Mouse (Mus musculus): ENCODE data around the gene Myh7b. TPM values are rescaled to one million over a fixed set of nuclear protein-coding genes. Genes with fewer than 3 reads are reported as not detected.
A peak's percentile ranks its signal among the peaks of the same experiment; 100 is the strongest.

The Myh7b gene
- polyA plus RNA-seq, 1 experiment from 2014 or later, result 0.75 TPM

- Histone ChIP-seq H3K36me3 (ENCODE audit: control insufficient read depth, insufficient read depth, low read length) (no peaks in the 10 kb centered on the region; the same call in 1 of the 2 replicates), H3K4me1 (replicated peaks; ENCODE audit: control insufficient read depth, insufficient read depth, low read length) (peaks cover 11% of the 10 kb centered on the region; the same call in 1 of the 2 replicates), H3K27ac (ENCODE audit: low read length) (no peak overlapping the region), H3K9me3 (ENCODE audit: control insufficient read depth, low read length) (no peaks in the 10 kb centered on the region), H3K4me3 (ENCODE audit: low read length) (no peak overlapping the region), H3K4me2 (ENCODE audit: low read depth, low read length) (no peak overlapping the region), H3K9ac (ENCODE audit: low read length) (no peak overlapping the region), H3K27me3 (ENCODE audit: control insufficient read depth, insufficient read depth, low read depth, low read length) (peaks cover 57% of the 10 kb centered on the region)
- no peak for ATAC-seq (ENCODE audit: low read depth)
- 84% methylated on average over 9 of the region's 9 CpGs for WGBS
These were observed 17.1 kb downstream of the Myh7b start for GRCm38 (mm10) chr2:155628112-155628511.

GRCm38 (mm10) chr2:155628519-155628918 is 17.5 kb downstream of the Myh7b start:
- ATAC-seq (ENCODE audit: low read depth), result no peak
- H3K4me3 ChIP-seq (ENCODE audit: low read length), result no peak overlapping the region
- WGBS, result 84% methylated on average over 13 of the region's 13 CpGs
- H3K4me1 ChIP-seq (replicated peaks; ENCODE audit: control insufficient read depth, insufficient read depth, low read length), result peaks cover 12% of the 10 kb centered on the region; the same call in 1 of the 2 replicates
- peaks cover 57% of the 10 kb centered on the region for H3K27me3 ChIP-seq (ENCODE audit: control insufficient read depth, insufficient read depth, low read depth, low read length)
- H3K9me3 ChIP-seq (ENCODE audit: control insufficient read depth, low read length), result no peaks in the 10 kb centered on the region
- no peak overlapping the region for H3K4me2 ChIP-seq (ENCODE audit: low read depth, low read length)
- no peaks in the 10 kb centered on the region; the same call in 1 of the 2 replicates for H3K36me3 ChIP-seq (ENCODE audit: control insufficient read depth, insufficient read depth, low read length)
- no peak overlapping the region for H3K27ac ChIP-seq (ENCODE audit: low read length)
- no peak overlapping the region for H3K9ac ChIP-seq (ENCODE audit: low read length)

DNA sequence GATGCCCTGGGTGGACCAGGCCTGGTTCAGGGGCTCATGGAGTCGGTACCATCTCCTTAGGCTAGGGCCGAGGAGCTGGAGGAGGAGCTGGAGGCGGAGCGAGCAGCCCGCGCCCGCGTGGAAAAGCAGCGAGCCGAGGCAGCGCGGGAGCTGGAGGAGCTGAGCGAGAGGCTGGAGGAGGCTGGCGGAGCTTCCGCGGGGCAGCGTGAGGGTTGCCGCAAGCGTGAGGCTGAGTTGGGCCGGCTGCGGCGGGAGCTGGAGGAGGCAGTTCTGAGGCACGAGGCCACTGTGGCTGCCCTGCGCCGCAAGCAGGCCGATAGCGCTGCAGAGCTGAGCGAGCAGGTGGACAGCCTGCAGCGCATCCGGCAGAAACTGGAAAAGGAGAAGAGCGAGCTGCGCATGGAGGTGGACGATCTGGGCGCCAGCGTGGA is 18.2 kb downstream of the Myh7b start:
- Histone ChIP-seq H3K4me1 (replicated peaks; ENCODE audit: control insufficient read depth, insufficient read depth, low read length) (peaks cover 16% of the 10 kb centered on the region; the same call in 1 of the 2 replicates), H3K9ac (ENCODE audit: low read length) (peak overlapping the region; percentile 35; the same call in 1 of the 2 replicates), H3K4me2 (ENCODE audit: low read depth, low read length) (peak overlapping the region; percentile 55), H3K9me3 (ENCODE audit: control insufficient read depth, low read length) (no peaks in the 10 kb centered on the region), H3K4me3 (ENCODE audit: low read length) (peak overlapping the region; percentile 40), H3K27ac (ENCODE audit: low read length) (no peak overlapping the region), H3K27me3 (ENCODE audit: control insufficient read depth, insufficient read depth, low read depth, low read length) (peaks cover 57% of the 10 kb centered on the region), H3K36me3 (ENCODE audit: control insufficient read depth, insufficient read depth, low read length) (peaks cover under 1% of the 10 kb centered on the region)
- WGBS, result 3% methylated on average over 35 of the region's 35 CpGs
- 0 out of 2 replicates have a peak, but pooled peaks have one; percentile 13 for ATAC-seq (ENCODE audit: low read depth)

DNA sequence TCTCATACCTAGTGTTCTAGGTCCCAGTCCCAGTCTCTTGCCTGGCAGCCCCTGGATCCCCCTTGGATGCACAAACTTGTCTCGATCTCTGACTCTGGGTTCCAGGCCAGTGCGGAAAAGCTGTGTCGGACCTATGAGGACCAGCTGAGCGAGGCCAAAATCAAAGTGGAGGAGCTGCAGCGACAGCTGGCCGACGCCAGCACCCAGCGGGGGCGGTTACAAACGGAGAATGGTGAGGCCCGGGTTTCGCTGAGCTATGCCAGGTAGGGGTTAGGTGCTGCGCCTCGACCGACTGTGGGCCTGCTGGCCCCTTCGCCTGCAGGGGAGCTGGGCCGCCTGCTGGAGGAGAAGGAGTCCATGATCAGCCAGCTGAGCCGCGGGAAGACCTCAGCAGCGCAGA is 19.1 kb downstream of the Myh7b start:
- Histone ChIP-seq H3K9ac (ENCODE audit: low read length) (no peak overlapping the region), H3K36me3 (ENCODE audit: control insufficient read depth, insufficient read depth, low read length) (peaks cover 10% of the 10 kb centered on the region), H3K27ac (ENCODE audit: low read length) (no peak overlapping the region), H3K4me1 (replicated peaks; ENCODE audit: control insufficient read depth, insufficient read depth, low read length) (peaks cover 16% of the 10 kb centered on the region; the same call in 1 of the 2 replicates), H3K4me2 (ENCODE audit: low read depth, low read length) (no peak overlapping the region), H3K27me3 (ENCODE audit: control insufficient read depth, insufficient read depth, low read depth, low read length) (peaks cover 57% of the 10 kb centered on the region), H3K9me3 (ENCODE audit: control insufficient read depth, low read length) (no peaks in the 10 kb centered on the region), H3K4me3 (ENCODE audit: low read length) (no peak overlapping the region)
- no peak for ATAC-seq (ENCODE audit: low read depth)
- WGBS, result 53% methylated on average over 20 of the region's 20 CpGs

GRCm38 (mm10) chr2:155630590-155631416 is 19.8 kb downstream of the Myh7b start:
- Histone ChIP-seq H3K4me3 (ENCODE audit: low read length) (no peak overlapping the region), H3K27ac (ENCODE audit: low read length) (no peak overlapping the region), H3K36me3 (ENCODE audit: control insufficient read depth, insufficient read depth, low read length) (peaks cover 15% of the 10 kb centered on the region), H3K4me2 (ENCODE audit: low read depth, low read length) (no peak overlapping the region), H3K4me1 (replicated peaks; ENCODE audit: control insufficient read depth, insufficient read depth, low read length) (peaks cover 16% of the 10 kb centered on the region; the same call in 1 of the 2 replicates), H3K9ac (ENCODE audit: low read length) (no peak overlapping the region), H3K9me3 (ENCODE audit: control insufficient read depth, low read length) (no peaks in the 10 kb centered on the region), H3K27me3 (ENCODE audit: control insufficient read depth, insufficient read depth, low read depth, low read length) (peaks cover 57% of the 10 kb centered on the region)
- 30% methylated on average over 43 of the region's 43 CpGs for WGBS
- ATAC-seq (ENCODE audit: low read depth), result no peak

DNA sequence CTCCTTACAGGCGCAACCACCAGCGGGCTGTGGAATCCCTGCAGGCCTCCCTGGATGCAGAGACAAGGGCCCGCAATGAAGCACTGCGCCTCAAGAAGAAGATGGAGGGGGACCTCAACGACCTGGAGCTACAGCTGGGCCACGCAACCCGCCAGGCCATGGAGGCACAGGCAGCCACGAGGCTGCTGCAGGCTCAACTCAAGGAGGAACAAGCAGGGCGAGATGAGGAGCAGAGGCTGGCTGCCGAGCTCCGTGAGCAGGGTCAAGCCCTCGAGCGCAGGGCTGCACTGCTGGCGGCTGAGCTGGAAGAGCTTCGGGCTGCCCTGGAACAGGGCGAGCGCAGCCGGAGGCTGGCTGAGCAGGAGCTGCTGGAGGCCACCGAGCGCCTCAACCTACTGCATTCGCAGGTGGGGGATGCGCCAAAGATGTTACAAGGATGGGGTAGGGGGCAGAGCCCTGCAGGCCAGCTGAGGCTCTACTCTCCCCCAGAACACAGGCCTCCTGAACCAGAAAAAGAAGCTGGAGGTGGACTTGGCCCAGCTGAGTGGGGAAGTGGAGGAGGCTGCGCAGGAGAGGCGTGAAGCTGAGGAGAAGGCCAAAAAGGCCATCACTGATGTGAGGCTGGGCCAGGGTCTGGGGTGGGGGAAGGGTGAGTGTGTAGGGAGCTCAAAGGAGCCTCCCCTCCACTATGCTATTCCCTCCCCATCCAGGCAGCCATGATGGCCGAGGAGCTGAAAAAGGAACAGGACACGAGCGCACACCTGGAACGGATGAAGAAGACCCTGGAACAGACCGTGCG is 21.3 kb downstream of the Myh7b start:
- peak; percentile 8; the same call in 1 of the 2 replicates for ATAC-seq (ENCODE audit: low read depth)
- 62% methylated on average over 30 of the region's 30 CpGs for WGBS

DNA sequence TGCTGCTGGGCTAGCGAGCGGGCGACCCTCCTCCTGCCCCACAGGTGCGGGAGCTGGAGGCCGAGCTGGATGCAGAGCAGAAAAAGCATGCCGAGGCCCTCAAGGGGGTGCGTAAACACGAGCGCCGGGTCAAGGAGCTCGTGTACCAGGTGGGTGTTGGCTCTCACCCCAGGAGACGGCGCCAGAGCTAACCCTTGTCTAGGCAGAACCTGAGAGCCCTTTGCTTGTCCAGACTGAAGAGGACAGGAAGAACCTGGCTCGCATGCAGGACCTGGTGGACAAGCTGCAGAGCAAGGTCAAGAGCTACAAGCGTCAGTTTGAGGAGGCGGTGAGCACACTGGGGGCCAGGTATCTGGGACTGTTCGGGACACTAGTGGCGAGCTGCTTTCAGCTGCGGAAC is 22.1 kb downstream of the Myh7b start:
- Histone ChIP-seq H3K4me2 (ENCODE audit: low read depth, low read length) (no peak overlapping the region), H3K4me3 (ENCODE audit: low read length) (no peak overlapping the region), H3K27me3 (ENCODE audit: control insufficient read depth, insufficient read depth, low read depth, low read length) (peaks cover 41% of the 10 kb centered on the region), H3K36me3 (ENCODE audit: control insufficient read depth, insufficient read depth, low read length) (peaks cover 29% of the 10 kb centered on the region), H3K4me1 (replicated peaks; ENCODE audit: control insufficient read depth, insufficient read depth, low read length) (peaks cover 16% of the 10 kb centered on the region; the same call in 1 of the 2 replicates), H3K27ac (ENCODE audit: low read length) (no peak overlapping the region), H3K9me3 (ENCODE audit: control insufficient read depth, low read length) (no peaks in the 10 kb centered on the region), H3K9ac (ENCODE audit: low read length) (no peak overlapping the region)
- WGBS, result 45% methylated on average over 19 of the region's 19 CpGs
- ATAC-seq (ENCODE audit: low read depth), result peak; percentile 67

More for the DNA sequence above, 21.3 kb downstream of the Myh7b start:
- Histone ChIP-seq H3K36me3 (ENCODE audit: control insufficient read depth, insufficient read depth, low read length) (peaks cover 25% of the 10 kb centered on the region), H3K4me3 (ENCODE audit: low read length) (no peak overlapping the region), H3K9me3 (ENCODE audit: control insufficient read depth, low read length) (no peaks in the 10 kb centered on the region), H3K4me1 (replicated peaks; ENCODE audit: control insufficient read depth, insufficient read depth, low read length) (peaks cover 16% of the 10 kb centered on the region; the same call in 1 of the 2 replicates), H3K4me2 (ENCODE audit: low read depth, low read length) (no peak overlapping the region), H3K27me3 (ENCODE audit: control insufficient read depth, insufficient read depth, low read depth, low read length) (peaks cover 49% of the 10 kb centered on the region), H3K9ac (ENCODE audit: low read length) (no peak overlapping the region), H3K27ac (ENCODE audit: low read length) (no peak overlapping the region)

- H3K9ac ChIP-seq (ENCODE audit: low read length), result no peak overlapping the region
- no peak overlapping the region for H3K27ac ChIP-seq (ENCODE audit: low read length)
- peaks cover 16% of the 10 kb centered on the region; the same call in 1 of the 2 replicates for H3K4me1 ChIP-seq (replicated peaks; ENCODE audit: control insufficient read depth, insufficient read depth, low read length)
- no peak overlapping the region for H3K4me3 ChIP-seq (ENCODE audit: low read length)
- no peak for ATAC-seq (ENCODE audit: low read depth)
- WGBS, result 85% methylated on average over 9 of the region's 9 CpGs
- H3K36me3 ChIP-seq (ENCODE audit: control insufficient read depth, insufficient read depth, low read length), result peaks cover 33% of the 10 kb centered on the region
- H3K27me3 ChIP-seq (ENCODE audit: control insufficient read depth, insufficient read depth, low read depth, low read length), result peaks cover 35% of the 10 kb centered on the region
- H3K4me2 ChIP-seq (ENCODE audit: low read depth, low read length), result no peak overlapping the region
- no peaks in the 10 kb centered on the region for H3K9me3 ChIP-seq (ENCODE audit: control insufficient read depth, low read length)
These were observed 22.7 kb downstream of the Myh7b start for GRCm38 (mm10) chr2:155633731-155634130.

GRCm38 (mm10) chr2:155634562-155634961 is 23.6 kb downstream of the Myh7b start:
- Histone ChIP-seq H3K36me3 (ENCODE audit: control insufficient read depth, insufficient read depth, low read length) (peaks cover 37% of the 10 kb centered on the region), H3K4me2 (ENCODE audit: low read depth, low read length) (no peak overlapping the region), H3K27me3 (ENCODE audit: control insufficient read depth, insufficient read depth, low read depth, low read length) (peaks cover 26% of the 10 kb centered on the region), H3K27ac (ENCODE audit: low read length) (no peak overlapping the region), H3K9ac (ENCODE audit: low read length) (no peak overlapping the region), H3K9me3 (ENCODE audit: control insufficient read depth, low read length) (no peaks in the 10 kb centered on the region), H3K4me1 (replicated peaks; ENCODE audit: control insufficient read depth, insufficient read depth, low read length) (peaks cover 9% of the 10 kb centered on the region; the same call in 1 of the 2 replicates), H3K4me3 (ENCODE audit: low read length) (no peak overlapping the region)
- no peak for ATAC-seq (ENCODE audit: low read depth)
- 85% methylated on average over 8 of the region's 8 CpGs for WGBS
